Mouse (Mus musculus) mesoderm, embryonic 11.5 days (tissue): ENCODE data around the gene Ldlrad3.
A peak's percentile ranks its signal among the peaks of the same experiment; 100 is the strongest.

ENCODE experiments used
- DNase-seq: peaks from one replicate; pipeline ENCODE4 v3.0.0-alpha.2; 2012; ENCODE audit warnings: low read depth, low spot score

Gene Ldlrad3

GRCm38 (mm10) chr2:102002974-102003775 lies 183.0 kb downstream of the Ldlrad3 start:
- peak; percentile 80 for DNase-seq

- no peak for DNase-seq
Measured at GRCm38 (mm10) chr2:102002408-102002973, 183.7 kb downstream of the Ldlrad3 start.

GRCm38 (mm10) chr2:102001661-102002060 lies 184.5 kb downstream of the Ldlrad3 start:
- no peak for DNase-seq

DNA sequence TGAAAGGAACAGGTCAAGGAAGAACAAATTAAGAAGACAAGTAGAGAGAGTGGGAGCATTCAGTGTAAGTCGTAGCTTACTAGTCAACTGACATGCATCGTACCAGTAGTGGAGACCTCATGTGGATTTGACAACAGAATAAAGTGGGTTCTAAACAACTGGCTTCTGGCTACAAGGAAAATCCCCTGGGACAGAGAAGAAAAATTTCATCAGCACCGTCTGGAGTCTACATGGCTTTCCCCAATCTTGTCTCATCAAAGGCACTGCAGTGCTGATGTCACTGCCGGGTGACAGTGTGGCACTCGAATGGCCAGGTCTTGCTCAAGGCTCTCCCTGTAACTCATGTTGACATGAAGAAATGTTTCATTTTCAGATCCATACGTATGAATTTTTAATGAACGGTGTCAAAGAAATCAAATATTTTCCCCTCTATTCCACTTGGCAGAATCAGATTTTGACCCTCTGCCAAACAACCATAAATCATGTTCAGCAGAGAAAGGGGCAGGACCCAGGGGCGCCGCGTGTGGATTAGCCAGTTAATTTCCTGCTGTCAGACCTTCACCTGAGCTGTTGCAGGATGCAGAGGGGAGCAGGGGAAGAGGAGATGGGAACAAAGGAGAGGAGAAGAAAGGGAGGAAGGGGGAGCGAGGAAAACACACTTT lies 187.1 kb downstream of the Ldlrad3 start:
- no peak for DNase-seq

DNA sequence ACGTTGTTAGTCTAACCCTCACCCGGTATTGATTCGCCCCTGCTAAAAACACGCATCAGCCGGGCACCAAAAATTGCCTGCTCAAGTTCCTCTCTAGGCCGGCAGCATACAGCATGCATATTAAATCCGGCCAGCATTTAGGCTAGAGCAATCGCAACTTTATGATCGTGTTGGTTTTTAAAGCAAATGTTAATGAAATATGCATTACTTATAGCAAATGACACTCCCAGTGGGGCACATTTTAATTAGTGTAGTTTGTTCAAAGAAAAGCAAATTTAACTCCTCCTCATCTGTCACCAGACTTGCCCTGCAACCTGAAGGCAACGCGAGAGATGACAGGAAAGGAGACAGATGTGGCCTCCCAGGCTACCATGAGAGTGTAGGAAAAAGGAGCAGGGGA lies 189.2 kb downstream of the Ldlrad3 start:
- no peak for DNase-seq

DNA sequence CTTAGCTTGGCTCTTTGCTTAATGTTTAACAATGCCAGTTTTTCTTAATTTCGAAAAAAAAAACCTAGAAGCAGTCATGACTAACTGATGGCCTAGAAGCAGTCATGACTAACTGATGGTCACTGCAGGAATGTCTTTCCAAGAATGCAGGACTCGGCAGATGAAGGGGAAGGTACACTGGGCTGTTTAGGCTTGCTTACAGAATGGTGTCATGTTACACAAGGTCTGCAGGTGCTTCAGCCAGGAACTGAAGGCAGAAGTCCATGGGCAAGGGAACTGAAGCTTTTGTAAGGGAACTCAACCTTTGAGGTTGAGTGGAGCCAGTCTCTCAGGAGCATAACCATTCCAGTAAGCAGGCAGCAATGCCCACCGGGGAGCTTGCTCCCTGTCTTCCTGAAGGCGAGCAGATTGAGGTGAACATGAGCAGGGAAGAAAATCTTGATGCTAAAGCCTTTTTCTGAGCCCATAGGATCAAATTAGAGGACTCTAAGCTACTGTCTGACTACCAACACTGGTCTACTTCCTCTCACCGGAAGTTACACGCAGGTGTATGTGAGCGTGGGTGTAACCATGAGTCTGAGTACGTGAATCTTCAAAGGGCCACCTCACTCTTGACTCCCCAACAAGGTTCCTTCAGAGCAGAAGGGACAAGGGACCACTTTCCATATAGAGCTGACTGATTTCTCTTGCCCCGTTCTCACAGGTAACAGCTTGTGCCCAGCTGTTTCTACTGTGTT lies 193.4 kb downstream of the Ldlrad3 start:
- no peak for DNase-seq

DNA sequence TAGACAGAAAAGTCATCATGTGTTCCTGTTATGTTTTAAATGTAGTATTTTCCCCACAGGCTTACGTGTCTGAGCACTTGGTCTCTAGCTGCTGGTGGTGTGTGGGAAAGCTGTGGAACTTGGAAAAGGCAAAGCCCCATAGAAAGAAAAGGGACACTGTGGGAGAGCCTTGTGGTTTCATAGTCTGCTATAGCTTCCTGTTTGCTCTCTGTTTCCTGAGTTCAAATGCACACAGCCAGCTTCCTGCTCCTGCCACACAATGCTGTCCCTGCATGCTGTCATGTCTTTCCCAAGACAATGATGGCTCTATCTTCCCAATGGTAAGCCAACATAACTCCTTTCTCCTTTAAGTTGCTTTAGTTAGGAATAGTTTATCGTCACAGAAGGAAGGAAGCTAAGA lies 194.5 kb downstream of the Ldlrad3 start:
- no peak for DNase-seq

DNA sequence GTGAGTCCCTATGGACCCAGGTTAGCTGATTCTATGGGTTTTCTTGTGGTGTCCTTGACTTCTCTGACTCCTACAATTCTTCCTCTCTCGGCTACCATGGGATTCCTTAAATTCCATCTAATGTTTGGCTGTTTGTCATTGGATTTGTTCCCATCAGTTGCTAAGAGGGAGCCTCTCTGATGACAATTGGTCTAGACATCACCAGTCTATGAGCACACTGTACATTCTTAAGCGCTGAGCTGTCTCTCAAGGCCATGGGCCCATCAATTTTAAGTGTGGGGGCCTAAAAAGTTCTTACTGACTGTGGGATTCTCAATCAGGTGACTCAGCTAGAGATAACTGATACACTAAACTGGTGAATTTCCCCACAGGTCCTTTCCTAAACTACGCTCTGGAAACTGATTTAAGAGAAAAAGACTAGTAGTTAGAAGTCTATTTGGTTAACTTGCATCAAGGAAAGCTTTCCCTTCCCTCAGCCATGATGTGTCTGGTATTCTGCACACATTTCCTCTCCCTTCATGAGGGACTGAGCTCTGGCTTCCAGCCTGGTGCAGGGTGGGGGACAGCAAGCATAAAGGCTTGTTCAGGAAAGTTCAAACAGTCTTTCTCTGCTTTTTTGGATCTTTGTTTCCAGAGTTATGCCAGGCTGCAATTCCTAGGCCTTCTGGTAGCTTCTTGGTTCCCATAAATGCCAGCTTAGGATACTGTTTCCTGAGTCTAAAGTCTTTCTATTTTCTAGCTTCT lies 199.7 kb downstream of the Ldlrad3 start:
- DNase-seq: no peak

- no peak for DNase-seq
Measured at GRCm38 (mm10) chr2:101983853-101984543, 202.2 kb downstream of the Ldlrad3 start.

DNA sequence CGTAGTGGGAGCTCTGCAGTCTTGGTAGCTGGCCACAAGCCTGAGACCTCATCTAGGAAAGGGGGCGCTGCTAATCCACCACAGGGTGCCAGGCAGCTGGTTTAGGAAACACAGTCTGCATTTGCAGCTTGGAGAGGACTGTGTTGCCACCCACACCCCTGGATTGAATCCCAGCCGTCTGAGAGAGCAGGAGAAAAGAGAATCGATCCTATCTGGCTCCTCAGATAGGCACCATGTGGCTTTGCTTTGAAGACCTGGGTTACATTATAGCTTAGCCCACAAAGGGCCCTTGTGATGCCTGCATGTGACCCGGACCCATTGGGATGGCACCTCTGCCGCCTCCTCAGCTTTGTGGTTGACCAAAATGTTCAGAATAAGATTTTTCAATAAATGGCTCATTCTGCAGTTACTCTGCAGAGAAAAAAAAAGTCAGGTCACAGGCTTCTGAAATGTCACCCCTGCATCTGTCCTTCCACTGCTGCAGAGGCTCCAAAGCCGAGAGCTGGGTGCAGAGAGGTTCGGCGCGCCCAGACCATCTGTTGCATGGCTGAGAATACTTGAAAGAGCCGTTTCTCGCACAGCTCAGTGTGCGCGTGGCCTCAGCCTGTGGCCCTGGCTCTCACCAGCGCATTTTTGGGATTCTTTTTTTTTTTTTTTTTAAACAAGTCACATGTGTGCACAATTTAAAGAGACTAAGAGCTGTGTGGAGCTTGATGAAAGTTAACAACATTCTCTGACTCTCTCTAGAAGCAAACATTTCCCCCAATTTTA lies 202.9 kb downstream of the Ldlrad3 start:
- peak; percentile 59 for DNase-seq

DNA sequence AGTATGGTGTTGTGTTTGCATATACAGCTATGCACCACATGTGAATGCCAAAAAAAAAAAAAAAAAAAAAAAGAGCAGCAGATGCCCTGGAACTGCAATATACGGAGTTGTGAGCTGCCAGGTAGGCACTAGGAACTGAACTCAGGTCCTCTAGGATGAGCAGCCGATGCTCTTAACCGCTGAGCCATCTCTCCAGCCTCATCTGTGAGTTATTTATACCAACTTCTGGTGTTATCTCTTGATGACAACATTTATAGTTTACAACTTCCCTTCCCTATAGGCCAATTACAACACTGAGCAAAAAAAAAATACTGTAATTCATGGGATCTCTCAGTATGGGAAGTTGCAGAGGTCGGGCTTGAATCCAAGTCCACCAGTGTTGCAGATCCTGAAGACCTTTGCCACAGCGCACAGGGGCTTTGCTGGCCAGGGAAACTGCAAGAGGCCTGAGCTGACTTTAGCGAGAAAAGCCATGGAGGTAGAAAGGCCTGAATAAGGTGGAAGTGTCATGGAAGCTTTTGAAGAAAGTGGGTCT lies 204.2 kb downstream of the Ldlrad3 start:
- no peak for DNase-seq

- DNase-seq: no peak
Measured at GRCm38 (mm10) chr2:101981211-101981610, 205.0 kb downstream of the Ldlrad3 start.

- DNase-seq: no peak
Measured at GRCm38 (mm10) chr2:101980456-101980947, 205.7 kb downstream of the Ldlrad3 start.

DNA sequence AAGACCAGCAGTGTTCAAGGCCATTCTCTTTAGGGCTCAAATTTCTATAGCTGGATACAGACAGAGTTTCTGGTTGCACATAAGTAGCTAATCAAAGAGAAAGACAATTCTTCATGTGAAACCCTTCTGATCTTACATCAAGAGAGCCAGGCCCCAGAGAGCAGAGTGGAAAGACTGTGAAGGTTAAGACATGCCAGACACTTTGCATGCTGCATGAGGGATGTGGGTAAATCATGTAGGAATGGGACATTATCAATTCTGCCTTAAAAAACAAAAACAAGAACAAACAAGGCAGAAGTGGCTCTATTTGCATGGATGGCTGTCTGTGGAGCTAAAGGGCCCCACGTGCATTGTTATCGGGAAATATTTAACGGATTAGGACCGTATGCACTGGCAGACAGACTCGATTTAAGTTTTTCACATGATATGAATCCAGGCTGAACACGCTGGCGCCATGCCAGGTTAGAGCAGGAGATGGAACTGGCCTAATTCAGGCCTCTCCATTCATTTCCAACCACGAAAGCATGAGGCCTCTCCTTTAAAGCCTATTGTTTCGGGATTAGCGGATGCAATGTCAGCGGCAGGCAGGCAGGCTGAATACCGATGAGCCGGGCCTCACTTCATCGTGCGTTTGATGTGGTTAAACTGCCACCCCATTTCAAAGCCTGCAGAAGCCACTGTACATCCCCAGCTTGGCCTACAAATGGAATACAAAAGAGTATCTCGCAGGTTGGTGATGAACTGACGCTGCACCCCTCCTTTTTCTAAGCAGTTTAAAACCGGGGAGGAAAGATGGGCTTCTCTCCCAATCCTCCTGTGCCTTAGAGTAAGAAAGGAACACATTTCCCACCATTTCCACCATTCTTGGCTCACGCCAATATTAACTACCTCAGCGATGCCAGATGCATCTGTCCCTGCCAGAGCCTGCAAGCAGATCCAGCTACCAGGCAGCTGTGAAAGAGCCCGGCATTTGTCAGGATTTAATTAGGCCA lies 207.4 kb downstream of the Ldlrad3 start:
- DNase-seq: peak; percentile 56

DNA sequence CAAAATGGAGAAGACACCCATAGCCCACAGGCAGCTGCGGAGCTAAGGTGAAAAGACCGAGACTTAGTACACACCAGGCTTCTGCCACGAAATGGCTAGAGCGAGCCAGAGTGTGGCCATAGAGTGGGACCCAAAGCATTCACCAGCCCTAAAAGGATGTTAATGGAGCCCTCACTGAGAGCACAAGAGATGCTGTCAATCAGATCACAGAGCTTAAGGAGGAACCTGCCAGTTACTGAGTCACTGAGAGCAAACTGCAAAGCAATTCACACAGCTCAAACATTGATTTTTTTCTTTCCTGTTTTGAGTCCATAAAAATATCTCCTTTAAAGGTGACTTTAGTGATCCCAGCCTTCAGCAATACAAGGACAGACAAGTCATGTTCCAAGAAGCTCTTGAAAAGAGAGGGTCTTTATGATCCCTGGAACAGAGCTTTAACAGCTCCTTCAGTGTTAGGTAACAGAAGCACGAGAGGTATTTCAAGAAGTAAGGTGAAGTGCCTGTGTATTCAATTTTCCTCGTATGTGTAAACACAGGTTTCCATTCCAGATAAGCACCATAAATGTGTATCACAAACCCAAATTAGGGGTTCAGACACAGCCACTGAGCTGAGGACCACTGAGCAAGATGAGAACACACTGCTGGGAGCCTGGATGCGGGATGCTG lies 209.7 kb downstream of the Ldlrad3 start:
- no peak for DNase-seq

DNA sequence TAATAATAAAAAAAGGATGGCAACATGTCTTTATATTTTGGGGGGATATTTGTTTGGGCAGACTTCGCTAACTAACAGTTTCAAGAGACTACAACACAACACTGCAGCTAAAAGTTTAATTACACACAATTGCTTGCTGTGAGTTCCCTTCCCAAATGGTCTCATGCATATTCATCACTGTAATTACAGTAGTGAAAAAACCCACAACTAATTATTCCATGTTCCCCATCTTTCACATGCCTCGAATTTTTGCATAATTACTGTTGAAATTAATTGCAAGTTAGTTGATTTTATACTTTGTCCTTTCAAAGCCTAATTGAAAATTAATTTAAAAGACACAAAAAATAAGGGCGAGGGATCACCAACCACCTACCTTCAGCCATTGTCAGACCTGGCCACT lies 212.4 kb downstream of the Ldlrad3 start:
- no peak for DNase-seq

DNA sequence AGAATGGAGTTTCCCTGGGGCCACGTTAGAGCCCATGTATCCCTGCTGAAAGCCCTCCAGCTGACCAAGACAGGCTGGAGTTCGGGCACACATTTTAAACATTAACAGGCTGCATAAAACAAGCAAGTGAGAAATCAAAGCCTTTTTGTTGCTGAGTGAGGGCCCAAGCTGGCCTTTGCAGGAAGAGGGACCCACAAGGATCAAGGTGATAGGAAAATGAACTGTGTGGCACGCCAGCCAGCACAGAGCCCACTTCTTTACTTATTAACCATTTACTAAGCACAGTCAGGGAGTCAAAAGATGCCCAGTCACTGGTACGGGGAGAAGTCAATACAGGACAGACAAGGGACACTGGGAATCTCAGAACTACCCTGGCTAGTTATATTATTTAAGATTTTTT lies 218.6 kb downstream of the Ldlrad3 start:
- DNase-seq: no peak

GRCm38 (mm10) chr2:101967152-101967551 lies 219.0 kb downstream of the Ldlrad3 start:
- DNase-seq: peak; percentile 40
